Mouse (Mus musculus): ENCODE data around the gene H13.
"Not testable (repeated sequence)": the region's sequence is repeated elsewhere in the genome, so short reads cannot be mapped to it uniquely, and the experiment has no call there.

H13 gene

GRCm38 (mm10) chr2:152661163-152661562, 8.1 kb upstream of the H13 start:
- peak; percentile 28 for DNase-seq (ENCODE audit: low read depth, low spot score)

DNA sequence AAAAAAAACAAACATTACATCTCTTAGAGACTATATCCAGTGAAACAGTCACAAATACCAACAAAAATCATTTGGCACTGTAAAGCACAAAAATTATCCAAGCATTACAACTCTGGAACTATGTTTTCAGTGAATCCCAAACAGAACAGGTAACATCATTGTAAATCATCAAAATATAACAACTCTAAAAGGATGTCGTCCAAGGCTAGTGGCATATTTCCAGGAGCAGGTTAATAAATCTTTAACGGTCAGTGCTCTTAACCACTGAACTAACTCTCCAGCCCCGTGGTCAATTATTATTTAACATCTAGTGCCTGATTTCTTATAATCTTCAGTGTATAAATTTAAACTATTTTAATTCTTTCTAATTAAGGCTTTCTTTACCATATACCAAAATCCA, 3.1 kb upstream of the H13 start:
- DNase-seq (ENCODE audit: low read depth, low spot score): not testable (repeated sequence)

DNA sequence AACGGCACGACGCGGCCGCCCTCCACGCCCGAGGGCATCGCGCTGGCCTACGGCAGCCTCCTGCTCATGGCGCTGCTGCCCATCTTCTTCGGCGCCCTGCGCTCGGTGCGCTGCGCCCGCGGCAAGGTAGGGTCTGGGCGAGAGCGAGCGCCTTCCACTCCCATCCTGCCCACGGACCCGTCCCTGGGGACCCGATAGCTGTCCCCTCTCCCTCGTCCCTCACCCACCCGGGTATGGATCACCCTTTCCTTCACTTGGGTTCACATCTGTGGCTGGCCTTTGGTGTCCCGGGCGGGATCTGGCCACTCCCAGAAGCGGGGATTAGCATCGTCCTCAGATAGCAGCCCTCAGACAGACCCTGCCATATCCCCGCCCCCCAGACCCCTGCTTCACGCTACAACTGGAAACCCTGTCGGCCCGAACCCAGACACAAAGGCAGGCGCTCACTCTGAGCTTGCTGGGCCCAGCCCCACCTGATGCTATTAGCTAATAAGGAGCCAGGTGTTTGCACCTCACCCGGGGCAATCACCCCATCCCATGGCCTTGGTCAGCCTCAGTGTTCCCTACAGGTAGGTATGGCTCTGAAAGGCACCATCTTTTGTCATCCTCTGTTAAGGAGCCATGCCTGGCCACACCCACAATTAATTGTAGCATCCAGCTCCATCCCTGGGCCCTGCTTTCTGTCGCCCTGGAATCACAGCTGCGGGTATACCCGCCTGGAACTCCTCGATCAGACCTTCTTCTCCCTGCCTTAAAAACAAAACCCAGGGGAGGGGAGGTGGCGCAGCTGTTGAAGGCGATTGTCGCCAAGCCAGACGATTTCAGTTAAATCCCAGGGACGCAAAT, 601 bp downstream of the H13 start:
- DNase-seq (ENCODE audit: low read depth, low spot score): peak; percentile 70

DNA sequence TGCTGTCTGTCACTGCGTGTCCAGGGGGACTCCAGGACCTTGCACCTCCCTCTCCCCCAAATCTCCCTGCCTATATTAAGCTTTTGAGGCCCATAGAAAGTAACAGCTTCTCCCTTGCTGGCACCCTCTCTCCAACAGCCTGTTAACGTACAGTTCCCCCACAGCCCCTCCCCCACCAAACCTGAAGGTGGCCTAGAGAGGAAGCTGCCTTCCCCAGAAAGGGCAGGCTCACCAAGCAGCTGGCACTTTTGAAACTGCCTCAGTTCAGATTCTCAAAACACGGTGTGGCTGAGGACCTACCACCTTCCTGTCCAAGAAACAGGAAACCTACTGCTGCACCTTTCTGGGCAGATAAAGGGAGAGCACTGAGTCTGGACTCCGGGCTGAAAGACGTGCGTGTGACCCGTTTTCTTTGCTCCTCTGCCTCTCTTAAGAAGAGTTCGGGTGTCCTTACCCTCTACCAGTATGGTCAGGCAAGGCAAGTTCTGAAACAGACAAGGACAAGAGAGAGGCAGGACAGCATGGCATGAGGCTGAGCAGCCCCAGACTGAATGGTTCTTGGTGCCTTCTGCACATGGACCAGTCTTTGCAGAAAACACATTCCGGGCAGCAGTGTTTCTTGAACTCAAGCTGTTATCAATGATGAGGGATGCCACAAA, 1.9 kb downstream of the H13 start:
- peak; percentile 89 for DNase-seq (ENCODE audit: low read depth, low spot score)

- DNase-seq (ENCODE audit: low read depth, low spot score): peak; percentile 65
Observed at GRCm38 (mm10) chr2:152671642-152671999, 2.4 kb downstream of the H13 start.

DNA sequence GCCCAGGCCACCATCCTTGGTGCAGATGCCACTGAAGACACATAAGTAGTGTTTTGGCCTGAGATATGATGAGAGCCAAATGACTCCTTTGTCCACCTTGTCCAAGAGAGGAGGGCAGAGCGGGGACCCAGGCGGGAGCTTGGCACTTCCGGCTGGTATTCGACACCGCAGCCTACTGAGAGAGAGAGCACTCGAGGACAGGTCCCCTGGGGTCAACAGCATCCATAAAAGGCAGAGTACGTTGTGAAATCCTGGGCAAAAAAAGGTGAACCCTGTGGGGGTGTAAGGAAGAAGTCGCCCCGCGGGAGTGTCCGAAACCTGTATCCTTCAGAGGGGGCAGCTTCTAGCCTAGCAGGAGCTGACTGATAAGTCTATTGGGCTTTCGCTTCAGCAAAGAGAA, 2.9 kb downstream of the H13 start:
- DNase-seq (ENCODE audit: low read depth, low spot score): no peak

DNA sequence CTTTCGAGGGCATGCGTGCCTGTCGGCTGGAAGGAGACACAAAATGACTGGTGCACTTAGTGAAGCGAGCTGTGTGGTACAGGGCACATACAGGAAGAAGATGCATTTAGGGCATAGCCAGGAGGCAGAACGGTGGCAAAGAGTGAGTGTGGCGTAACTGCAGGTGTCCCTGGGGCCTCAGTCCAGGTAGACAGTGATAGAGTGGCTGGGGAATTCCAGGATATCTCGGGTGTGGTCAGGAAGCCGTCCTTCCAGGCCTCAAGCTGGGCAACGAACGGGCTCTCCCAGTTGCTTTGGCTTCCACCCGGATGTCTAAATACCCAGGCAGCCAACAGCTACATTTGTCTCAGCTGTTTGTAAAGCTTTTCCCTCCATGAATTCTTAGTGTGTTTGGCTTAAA, 4.9 kb downstream of the H13 start:
- DNase-seq (ENCODE audit: low read depth, low spot score): no peak

DNA sequence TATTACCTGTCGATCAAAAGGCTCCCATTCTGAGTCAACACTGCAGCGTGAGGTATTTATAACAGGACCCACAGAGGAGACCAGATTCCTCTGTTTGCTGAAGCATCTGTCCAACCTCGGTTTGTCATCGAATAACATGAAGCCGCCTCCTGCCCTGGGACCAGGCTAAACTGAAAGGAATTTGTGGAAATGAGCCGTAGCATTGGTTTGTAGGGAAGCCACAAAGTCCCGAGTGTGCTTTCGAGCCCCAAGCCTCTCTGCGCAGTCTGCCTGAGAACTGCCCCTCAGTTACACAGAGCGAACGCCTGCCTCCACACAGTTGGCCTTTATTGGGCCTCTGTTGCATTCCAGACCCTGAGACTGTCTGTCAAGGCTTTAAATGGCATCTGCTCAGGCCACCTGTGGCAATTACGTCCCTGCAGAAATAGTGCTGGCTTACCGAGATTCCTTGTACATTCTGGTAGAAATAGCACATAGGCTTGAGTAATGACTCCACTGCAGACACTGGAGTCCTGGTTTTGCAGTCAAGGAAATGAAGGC, 6.1 kb downstream of the H13 start:
- DNase-seq (ENCODE audit: low read depth, low spot score): no peak

GRCm38 (mm10) chr2:152678302-152678701, 9.0 kb downstream of the H13 start:
- DNase-seq (ENCODE audit: low read depth, low spot score): peak; percentile 57

- DNase-seq (ENCODE audit: low read depth, low spot score): no peak
Observed at GRCm38 (mm10) chr2:152678925-152679324, 9.7 kb downstream of the H13 start.

DNA sequence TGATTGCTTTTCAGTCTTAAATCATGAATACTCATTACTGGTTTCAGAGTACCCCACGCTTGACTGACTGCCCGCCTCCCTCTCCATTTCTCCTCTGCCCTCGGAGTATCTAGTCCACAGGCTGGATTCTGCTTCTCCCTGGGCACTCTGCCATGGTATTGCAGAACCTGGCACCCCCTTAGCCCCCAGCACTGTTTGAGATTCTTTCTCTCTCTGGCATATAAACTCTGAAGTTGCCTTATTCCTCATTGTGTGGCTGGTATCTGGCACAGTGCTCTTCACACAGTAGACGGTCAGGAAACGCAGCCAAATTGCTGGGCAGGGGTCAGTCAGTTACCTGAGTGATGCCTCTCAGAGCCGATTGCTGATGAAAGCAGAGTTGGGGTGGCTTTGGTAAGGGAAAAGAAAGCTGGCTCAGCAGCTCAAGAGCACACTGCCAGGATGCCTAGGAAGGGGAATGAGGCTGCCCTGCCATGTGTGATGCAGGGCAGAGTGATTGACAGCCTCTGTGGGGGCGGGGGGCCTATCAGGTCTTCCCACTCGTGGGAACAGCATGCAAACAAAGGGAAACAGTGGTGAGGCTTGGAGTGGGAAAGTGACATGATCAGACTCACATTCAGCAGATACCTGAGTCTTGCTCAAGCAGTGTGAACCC, 10.6 kb downstream of the H13 start:
- DNase-seq (ENCODE audit: low read depth, low spot score): no peak

- DNase-seq (ENCODE audit: low read depth, low spot score): no peak
Observed at GRCm38 (mm10) chr2:152683086-152683485, 13.8 kb downstream of the H13 start.

DNA sequence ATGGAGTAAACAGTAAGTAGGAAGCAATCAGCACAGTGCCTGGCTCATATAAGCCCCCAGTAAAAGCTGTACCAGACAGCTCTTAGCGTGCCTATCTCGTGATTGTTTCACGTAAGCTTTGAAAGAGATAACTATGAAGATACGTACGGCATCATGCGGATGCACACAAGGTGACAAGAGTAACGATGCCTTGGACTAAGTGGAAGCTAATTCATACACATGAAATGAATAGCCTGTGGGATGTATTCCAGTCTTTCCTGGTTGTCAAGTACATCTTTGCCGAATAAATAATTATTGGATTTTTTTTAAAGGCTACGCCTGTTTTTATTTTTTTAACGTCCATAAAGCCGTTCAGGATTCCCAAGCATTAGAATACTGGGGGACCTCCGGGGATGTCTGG, 17.1 kb downstream of the H13 start:
- no peak for DNase-seq (ENCODE audit: low read depth, low spot score)

DNA sequence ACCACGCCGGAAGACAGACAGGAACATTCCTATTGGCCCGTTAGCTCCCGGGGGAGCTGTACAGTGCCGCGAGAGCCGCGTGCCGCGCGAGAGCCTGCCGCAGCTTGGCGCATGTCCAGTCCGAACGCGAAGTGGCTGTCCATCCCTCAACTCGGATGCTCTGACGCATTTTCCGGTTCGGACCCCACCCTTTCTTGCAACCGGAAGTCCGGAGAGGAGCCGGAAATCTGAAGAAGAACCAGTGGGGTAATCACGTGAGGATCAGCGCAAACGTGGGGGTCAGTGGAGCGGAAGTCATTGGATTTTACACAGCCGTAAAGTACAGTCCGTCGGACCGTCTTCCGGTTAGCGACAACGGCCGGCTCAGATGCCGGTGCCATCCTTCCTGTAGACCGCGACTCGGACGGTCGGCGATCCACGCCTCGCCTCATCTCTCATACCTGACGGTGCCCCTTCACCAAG, 17.6 kb downstream of the H13 start, which contains the start of gene Mcts2:
Mcts2 (plus strand) TSS at position 230 of the 462 bp plus-strand sequence.
- DNase-seq (ENCODE audit: low read depth, low spot score): no peak

- DNase-seq (ENCODE audit: low read depth, low spot score): no peak
Observed at GRCm38 (mm10) chr2:152691564-152692217, 22.4 kb downstream of the H13 start.

- peak; percentile 64 for DNase-seq (ENCODE audit: low read depth, low spot score)
Observed at GRCm38 (mm10) chr2:152693233-152693632, 24.0 kb downstream of the H13 start.

DNA sequence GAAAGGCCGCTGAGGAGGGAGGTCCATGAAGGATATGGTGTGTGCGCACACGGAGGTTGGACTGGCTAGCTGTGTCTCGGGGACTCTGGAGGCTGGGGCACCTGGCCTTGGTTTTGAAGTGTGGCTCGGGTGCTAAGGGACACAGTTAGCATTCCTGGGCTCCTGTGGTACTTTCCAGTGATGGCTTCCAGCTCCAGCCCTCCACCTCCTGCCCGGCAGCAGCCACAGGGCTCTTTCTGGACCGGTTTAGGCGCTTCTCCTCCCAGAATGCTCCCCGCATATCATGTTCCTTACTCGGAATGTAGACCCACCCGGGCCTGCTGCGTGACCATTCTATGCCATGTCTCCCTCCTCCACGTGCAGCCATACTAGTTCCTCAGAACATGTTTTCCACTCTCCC, 24.5 kb downstream of the H13 start:
- no peak for DNase-seq (ENCODE audit: low read depth, low spot score)

DNA sequence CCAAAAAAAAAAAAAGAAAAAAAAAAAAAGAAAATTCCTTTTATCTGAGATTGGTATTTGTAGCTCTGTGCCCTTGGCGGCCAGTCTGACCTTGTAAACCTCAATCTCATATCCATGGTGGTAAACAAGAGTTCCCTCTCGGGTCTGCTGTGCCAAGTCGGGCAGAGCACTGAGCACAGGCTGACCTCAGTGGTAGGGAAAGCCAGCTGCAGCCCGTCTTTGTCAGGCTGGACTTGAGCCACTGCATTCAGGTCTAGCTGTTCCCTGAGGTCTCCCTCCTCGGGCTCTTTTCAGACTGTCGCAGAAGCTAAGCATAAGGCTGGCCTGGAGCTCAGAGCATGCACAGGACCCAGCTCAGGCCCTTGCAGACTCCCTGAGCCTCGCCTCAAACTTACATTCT, 25.4 kb downstream of the H13 start:
- no peak for DNase-seq (ENCODE audit: low read depth, low spot score)

DNA sequence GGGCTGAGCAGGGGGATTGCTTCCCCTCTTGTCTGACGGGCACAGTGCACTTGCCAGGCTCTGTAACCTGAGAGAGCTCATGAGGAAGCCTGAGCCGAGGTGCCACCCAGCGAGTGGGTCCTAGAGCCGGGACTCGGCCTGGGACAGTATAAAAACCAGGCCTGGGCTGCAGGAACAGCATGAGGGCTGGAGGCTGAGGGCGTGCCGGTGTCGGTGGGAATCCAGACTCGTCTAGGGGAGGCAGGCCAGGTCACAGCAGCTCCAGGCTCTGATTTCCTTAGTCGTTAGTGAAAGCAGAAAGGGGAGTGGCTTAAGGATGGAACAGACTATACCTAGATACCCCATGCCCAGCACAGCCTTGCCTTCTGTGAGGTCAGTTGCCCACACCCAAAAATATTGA, 26.8 kb downstream of the H13 start:
- no peak for DNase-seq (ENCODE audit: low read depth, low spot score)

DNA sequence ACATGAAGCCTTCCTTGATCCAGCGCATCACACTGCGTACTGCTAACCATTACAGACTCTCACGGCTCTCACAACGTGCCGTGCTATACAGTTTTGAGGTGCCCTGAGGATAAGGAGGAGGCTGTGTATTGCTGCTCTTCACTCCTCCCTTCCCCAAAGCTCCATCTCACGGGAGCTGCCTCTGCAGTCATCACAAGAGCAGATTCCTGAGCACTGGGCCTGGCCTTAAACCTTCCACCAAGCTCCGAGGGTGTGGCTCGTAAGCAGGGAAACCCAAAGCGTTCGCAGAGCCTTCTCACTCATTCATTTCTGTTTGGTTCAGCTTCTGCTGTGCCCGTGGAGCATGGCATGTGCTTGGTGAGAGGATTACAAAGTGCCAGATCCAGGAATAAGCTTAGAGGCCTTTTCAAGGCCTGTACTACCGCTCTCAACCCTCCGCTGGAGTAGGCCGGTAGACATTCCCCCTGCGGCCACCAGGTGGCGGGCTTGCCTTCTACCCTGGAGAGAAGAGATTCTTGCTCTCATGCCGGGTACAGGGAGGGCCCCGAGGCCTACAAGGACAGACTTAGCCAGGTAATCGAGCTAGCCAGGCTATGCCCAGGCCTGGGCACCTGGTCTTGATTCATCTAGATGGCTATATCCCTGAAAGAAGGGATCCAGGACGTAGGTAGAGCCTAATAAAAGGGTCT, 27.4 kb downstream of the H13 start:
- DNase-seq (ENCODE audit: low read depth, low spot score): peak; percentile 80

GRCm38 (mm10) chr2:152700138-152700537, 30.9 kb downstream of the H13 start:
- no peak for DNase-seq (ENCODE audit: low read depth, low spot score)
